Mouse (Mus musculus) hindbrain, embryonic 15.5 days (tissue): ENCODE data around the gene Whrn. TPM values are rescaled to one million over a fixed set of nuclear protein-coding genes. Genes with fewer than 3 reads are reported as not detected.

Source experiments
- ATAC-seq: fragments of 200-750 bp; cut with Nextera tagmentation; 2 replicates; pipeline ENCODE4 v1.8.0; 2017; ENCODE audit warnings: low read depth, moderate number of reproducible peaks, moderate TSS enrichment; ENCODE audit not compliant: low FRiP score
- H3K27ac ChIP-seq: fragments of 300-500 bp; sonication (generic); replicated peaks from 2 replicates; pipeline ENCODE4 v1.5.1; 2015; ENCODE audit warnings: mild to moderate bottlenecking, inconsistent platforms
- H3K27me3 ChIP-seq: fragments of 300-500 bp; sonication (generic); 2 replicates; pipeline ENCODE4 v1.6.1; 2015; ENCODE audit warnings: control low read depth, inconsistent platforms
- H3K36me3 ChIP-seq: fragments of 300-500 bp; sonication (generic); 2 replicates; pipeline ENCODE4 v1.6.1; 2015; ENCODE audit warnings: control low read depth, inconsistent platforms
- H3K4me1 ChIP-seq: fragments of 300-500 bp; sonication (generic); replicated peaks from 2 replicates; pipeline ENCODE4 v1.6.1; 2015; ENCODE audit warnings: control low read depth, inconsistent platforms
- H3K4me2 ChIP-seq: fragments of 300-500 bp; sonication (generic); 2 replicates; pipeline ENCODE4 v1.6.1; 2015; ENCODE audit warnings: moderate library complexity, mild to moderate bottlenecking, inconsistent platforms
- H3K4me3 ChIP-seq: fragments of 300-500 bp; sonication (generic); 2 replicates; pipeline ENCODE4 v1.5.1; 2015; ENCODE audit warnings: mild to moderate bottlenecking, inconsistent platforms
- H3K9ac ChIP-seq: fragments of 300-500 bp; sonication (generic); 2 replicates; pipeline ENCODE4 v1.6.1; 2015; ENCODE audit warnings: inconsistent platforms
- H3K9me3 ChIP-seq: fragments of 300-500 bp; sonication (generic); 2 replicates; pipeline ENCODE4 v1.6.1; 2016; ENCODE audit warnings: control low read depth, inconsistent platforms
- WGBS: fragments of 180-500 bp; shearing (Covaris S2); methylation state at CpG from one replicate; pipeline ENCODE4 v1.1.7; 2015; 5-methylcytosine and 5-hydroxymethylcytosine counted together
- polyA plus RNA-seq: library from polyadenylated mRNA; unstranded; fragments of >200 nt; fragmentation: Nextera tagmentation; extraction: Ambion mirVana; gene quantifications from 2 replicates; pipeline ENCODE4 v1.2.1, GENCODE M21; 2015

Whrn gene
- polyA plus RNA-seq, 1 experiment from 2014 or later, result 7.1 TPM

GRCm38 (mm10) chr4:63368577-63368976 lies 127.2 kb downstream of the Whrn start:
- ATAC-seq, result peak; percentile 39
- WGBS, result 18% methylated on average over 4 of the region's 4 CpGs
- Histone ChIP-seq H3K4me2 (no peak overlapping the region), H3K4me3 (no peak overlapping the region), H3K27me3 (no peaks in the 10 kb centered on the region), H3K9me3 (no peaks in the 10 kb centered on the region), H3K27ac (no peak overlapping the region), H3K36me3 (no peaks in the 10 kb centered on the region), H3K9ac (no peak overlapping the region), H3K4me1 (peaks cover 6% of the 10 kb centered on the region; the same call in 1 of the 2 replicates)

Other genes starting within 250 kb of the Whrn start
- not detected in 2 replicates for gene Orm1, start 151.4 kb downstream of the Whrn start, polyA plus RNA-seq
- not detected in 2 replicates for gene Orm3, start 139.8 kb downstream of the Whrn start, polyA plus RNA-seq
- not detected in 2 replicates for gene Orm2, start 133.5 kb downstream of the Whrn start, polyA plus RNA-seq
- 6.6 and 7.2 TPM in 2 replicates for gene Akna, start 92.6 kb downstream of the Whrn start, polyA plus RNA-seq
- gene Atp6v1g1, start 48.8 kb upstream of the Whrn start, polyA plus RNA-seq, result 392 and 404 TPM in 2 replicates
- gene Tmem268, start 62.8 kb upstream of the Whrn start, polyA plus RNA-seq, result 3.3 and 4.1 TPM in 2 replicates
- not detected in 2 replicates for gene Gm11213, start 109.3 kb upstream of the Whrn start, polyA plus RNA-seq
- not detected in 2 replicates for gene Tex48, start 126.4 kb upstream of the Whrn start, polyA plus RNA-seq
- gene Gm11214, start 167.4 kb upstream of the Whrn start, polyA plus RNA-seq, result not detected in 2 replicates
- gene Tnfsf15, start 249.1 kb upstream of the Whrn start, polyA plus RNA-seq, result 0.05 TPM in 1 of 2 replicates, not detected in the other